Mouse (Mus musculus) lung, postnatal 25 days (tissue): ENCODE measurements around the gene Atp6v0a1.

Experiments
- DNase-seq: peaks from one replicate; pipeline ENCODE4 v3.0.0; 2022; ENCODE audit warnings: low spot score

The Atp6v0a1 gene

GRCm38 (mm10) chr11:101061049-101061448 is 51.8 kb downstream of the Atp6v0a1 start:
- DNase-seq: no peak

- DNase-seq: peak; percentile 79
Measured at GRCm38 (mm10) chr11:101062165-101062884, 53.1 kb downstream of the Atp6v0a1 start.

GRCm38 (mm10) chr11:101062971-101063675 is 53.9 kb downstream of the Atp6v0a1 start:
- no peak for DNase-seq

- DNase-seq: peak; percentile 88
Measured at GRCm38 (mm10) chr11:101063676-101064327, 54.5 kb downstream of the Atp6v0a1 start.

- no peak for DNase-seq
Measured at GRCm38 (mm10) chr11:101064462-101064861, 55.2 kb downstream of the Atp6v0a1 start.

GRCm38 (mm10) chr11:101065002-101065401 is 55.8 kb downstream of the Atp6v0a1 start:
- DNase-seq: no peak

- peak; percentile 83 for DNase-seq
Measured at GRCm38 (mm10) chr11:101066549-101067412, 57.5 kb downstream of the Atp6v0a1 start.

GRCm38 (mm10) chr11:101069391-101070188 is 60.3 kb downstream of the Atp6v0a1 start, which contains the start of gene Naglu:
TSS of gene Naglu (plus strand) at chr11:101070012.
- peak; percentile 97 for DNase-seq

GRCm38 (mm10) chr11:101070189-101070527 is 60.9 kb downstream of the Atp6v0a1 start:
- DNase-seq: no peak

- no peak for DNase-seq
Measured at GRCm38 (mm10) chr11:101070987-101071386, 61.7 kb downstream of the Atp6v0a1 start.

- DNase-seq: no peak
Measured at GRCm38 (mm10) chr11:101071810-101072428, 62.7 kb downstream of the Atp6v0a1 start.

GRCm38 (mm10) chr11:101078121-101078520 is 68.9 kb downstream of the Atp6v0a1 start, which contains the start of gene Hsd17b1:
TSS of gene Hsd17b1 (plus strand) at chr11:101078411.
- DNase-seq: no peak

GRCm38 (mm10) chr11:101079746-101080145 is 70.5 kb downstream of the Atp6v0a1 start:
- no peak for DNase-seq

GRCm38 (mm10) chr11:101080421-101080820 is 71.2 kb downstream of the Atp6v0a1 start:
- DNase-seq: no peak

GRCm38 (mm10) chr11:101081659-101082058 is 72.4 kb downstream of the Atp6v0a1 start:
- DNase-seq: no peak

GRCm38 (mm10) chr11:101082208-101083082 is 73.2 kb downstream of the Atp6v0a1 start, which contains the start of gene Coasy:
TSS of gene Coasy (plus strand) at chr11:101082565.
- peak; percentile 88 for DNase-seq

GRCm38 (mm10) chr11:101083083-101083697 is 73.9 kb downstream of the Atp6v0a1 start:
- no peak for DNase-seq

GRCm38 (mm10) chr11:101084246-101084645 is 75.0 kb downstream of the Atp6v0a1 start:
- DNase-seq: no peak

- DNase-seq: no peak
Measured at GRCm38 (mm10) chr11:101084811-101085210, 75.6 kb downstream of the Atp6v0a1 start.
